Mouse (Mus musculus) embryo, embryonic 11.5 days (tissue): Measurements from ENCODE around the gene Spata21.
"Not testable (repeated sequence)": the region's sequence is repeated elsewhere in the genome, so short reads cannot be mapped to it uniquely, and the experiment has no call there.

Source experiments
- DNase-seq: peaks from one replicate; pipeline ENCODE4 v3.0.0-alpha.2; 2012; ENCODE audit warnings: low read depth, low spot score

Spata21 gene

DNA sequence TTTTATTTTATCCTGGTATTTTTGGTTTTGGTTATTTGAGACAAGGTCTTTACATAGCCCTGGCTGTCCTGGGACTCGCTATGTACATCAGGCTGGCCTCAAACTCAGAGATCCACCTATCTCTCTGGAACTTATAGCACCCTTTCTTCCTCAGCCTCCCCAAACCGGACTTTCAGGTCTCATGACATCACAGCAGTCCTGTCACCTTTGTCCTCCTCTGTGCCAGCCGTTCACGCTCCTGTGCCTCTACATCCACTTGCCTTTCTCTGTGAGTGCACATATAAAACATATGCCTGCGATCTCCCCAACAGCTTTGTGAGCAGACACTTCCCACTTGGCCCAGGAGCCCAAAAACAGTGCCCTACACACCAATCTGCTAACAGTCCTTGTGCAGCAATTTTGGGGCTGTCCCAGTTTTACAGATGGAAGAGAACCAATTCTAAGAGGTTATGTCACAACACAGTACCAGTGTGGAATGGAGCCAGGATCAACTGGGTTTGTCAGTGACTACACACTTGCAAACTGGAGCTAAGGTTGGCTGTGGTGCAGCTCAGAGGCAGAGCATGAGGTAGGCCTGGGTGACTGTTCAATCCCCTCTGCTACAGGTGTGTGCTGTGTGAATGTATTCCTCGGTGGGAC, 42.7 kb downstream of the Spata21 start:
- no peak for DNase-seq

DNA sequence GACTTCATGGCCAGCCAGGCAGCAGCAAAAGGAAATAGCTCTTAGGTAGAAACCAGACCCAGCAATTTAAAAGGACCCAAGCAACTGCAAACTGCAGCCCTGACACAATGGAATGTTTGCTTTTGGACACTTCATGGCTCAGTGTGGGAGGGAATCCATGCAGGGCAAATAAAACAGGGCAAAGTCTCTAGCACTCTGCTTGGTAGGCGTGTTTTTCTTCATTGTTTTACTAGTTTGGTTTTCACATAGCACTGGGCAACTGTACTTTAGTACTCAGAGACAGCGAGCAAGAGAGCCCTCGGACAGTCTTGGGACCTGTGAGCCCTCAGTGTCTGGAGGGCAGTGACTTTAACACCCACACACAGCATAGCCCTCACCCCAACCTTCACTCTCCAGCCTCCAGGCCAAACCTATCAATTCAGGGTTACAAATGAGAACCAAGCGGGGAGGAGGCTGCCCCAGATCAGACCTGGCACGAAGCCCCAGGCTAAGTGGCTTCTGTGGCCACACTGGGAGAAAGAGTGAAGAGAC, 43.5 kb downstream of the Spata21 start:
- DNase-seq: no peak

DNA sequence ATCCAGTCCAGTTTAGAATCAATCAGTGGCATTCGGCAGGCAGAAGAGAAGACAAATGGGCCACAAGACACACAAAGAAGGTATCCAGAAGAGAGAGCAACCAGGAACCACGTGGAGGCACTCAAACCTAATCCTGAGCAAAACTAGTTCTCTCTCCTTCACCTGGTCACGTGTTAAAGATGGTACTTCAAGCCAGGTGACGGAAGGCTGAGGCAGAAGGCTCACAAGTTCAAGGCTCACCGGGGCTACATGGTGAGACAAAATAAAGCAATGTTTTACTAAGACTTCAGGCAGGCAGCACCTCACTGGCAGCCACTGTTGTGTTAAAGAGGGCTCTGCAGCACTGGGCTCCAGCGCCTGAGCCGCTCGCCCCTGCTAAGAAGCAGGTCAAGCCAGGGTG, 44.1 kb downstream of the Spata21 start:
- no peak for DNase-seq

- no peak for DNase-seq
Observed at GRCm38 (mm10) chr4:141133227-141133626, 45.1 kb downstream of the Spata21 start.

DNA sequence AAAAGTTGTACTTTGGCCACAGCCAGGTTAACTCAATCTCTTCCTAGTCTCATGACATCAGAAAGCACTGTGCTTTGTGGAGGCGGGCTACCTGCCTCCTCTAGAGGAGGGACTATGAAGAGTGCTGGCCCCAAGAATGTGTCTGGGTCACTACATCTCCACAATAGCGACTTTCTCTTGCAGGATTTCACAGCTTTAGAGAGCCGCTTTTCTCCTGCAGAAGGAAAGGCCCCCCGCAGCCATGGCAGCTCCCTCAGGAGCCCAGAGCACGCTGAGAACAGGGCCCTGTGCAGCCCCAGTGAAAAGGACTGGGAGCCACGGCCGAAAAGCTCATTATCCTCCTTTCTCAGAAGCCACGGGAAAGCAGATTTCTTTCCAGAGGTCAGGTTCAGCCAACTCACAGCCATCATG, 45.9 kb downstream of the Spata21 start:
- no peak for DNase-seq

GRCm38 (mm10) chr4:141134751-141135530, 46.8 kb downstream of the Spata21 start:
- DNase-seq: no peak

DNA sequence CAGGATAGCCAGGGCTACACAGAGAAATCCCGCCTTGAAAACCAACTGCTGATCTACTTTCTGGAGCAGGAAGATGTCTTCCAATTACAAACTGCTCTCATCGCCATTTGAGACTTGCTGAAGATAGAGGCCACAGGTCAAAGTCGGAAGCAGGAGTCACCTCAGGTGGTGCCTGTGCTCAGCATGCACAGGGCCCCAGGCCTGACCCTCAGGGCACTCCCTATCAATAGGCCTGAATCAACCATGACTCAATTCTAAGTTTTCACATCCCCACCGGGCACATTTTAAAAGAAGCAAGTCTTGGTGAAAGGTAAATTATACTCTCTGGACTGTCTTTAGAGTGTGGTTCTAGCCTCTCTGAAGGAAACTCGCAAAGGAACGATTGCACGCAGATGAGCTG, 48.0 kb downstream of the Spata21 start:
- DNase-seq: no peak

DNA sequence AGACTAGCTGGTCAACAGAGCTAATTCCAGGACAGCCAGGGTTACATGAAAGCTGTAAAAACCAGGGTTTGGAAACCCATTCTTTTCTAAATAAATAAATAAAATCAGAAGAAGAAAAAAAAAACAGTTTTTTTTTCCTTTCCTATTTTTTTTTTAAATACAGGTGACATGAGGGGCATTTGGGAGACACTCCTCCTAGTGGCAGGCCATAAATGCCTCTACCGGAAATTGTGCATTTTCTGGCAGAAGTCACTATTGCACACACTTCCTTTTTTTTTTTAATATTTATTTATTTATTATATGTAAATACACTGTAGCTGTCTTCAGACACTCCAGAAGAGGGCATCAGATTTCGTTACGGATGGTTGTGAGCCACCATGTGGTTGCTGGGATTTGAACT, 49.6 kb downstream of the Spata21 start:
- not testable (repeated sequence) for DNase-seq

GRCm38 (mm10) chr4:141138425-141139115, 50.4 kb downstream of the Spata21 start:
- DNase-seq: no peak

- DNase-seq: peak; percentile 99
Observed at GRCm38 (mm10) chr4:141139116-141139970, 51.2 kb downstream of the Spata21 start, which contains the start of gene Szrd1. TSS of gene Szrd1 (minus strand) at chr4:141139775.

DNA sequence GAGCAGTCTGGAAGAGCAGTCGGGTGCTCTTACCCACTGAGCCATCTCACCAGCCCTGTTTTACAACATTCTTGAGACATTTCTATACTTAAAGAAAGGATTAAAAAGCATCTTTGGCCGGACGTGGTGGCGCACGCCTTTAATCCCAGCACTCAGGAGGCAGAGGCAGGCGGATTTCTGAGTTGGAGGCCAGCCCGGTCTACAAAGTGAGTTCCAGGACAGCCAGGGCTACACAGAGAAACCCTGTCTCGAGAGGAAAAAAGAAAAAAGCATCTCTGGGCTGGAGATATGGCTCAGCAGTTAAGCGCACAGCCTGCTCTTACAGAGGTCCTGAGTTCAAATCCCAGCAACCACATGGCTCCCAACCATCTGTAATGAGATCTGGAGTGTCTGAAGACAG, 52.2 kb downstream of the Spata21 start:
- DNase-seq: not testable (repeated sequence)

GRCm38 (mm10) chr4:141140967-141141366, 52.8 kb downstream of the Spata21 start:
- DNase-seq: no peak

- no peak for DNase-seq
Observed at GRCm38 (mm10) chr4:141142285-141142811, 54.2 kb downstream of the Spata21 start.

DNA sequence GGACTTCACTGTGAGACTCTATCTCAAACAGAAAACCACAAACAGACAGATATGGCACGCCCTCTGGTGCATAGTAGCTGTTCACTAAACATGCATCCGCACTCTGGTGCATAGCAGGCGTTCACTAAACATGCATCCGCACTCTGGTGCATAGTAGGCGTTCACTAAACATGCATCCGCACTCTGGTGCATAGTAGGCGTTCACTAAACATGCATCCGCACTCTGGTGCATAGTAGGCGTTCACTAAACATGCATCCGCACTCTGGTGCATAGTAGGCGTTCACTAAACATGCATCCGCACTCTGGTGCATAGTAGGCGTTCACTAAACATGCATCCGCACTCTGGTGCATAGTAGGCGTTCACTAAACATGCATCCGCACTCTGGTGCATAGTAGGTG, 57.0 kb downstream of the Spata21 start:
- not testable (repeated sequence) for DNase-seq

DNA sequence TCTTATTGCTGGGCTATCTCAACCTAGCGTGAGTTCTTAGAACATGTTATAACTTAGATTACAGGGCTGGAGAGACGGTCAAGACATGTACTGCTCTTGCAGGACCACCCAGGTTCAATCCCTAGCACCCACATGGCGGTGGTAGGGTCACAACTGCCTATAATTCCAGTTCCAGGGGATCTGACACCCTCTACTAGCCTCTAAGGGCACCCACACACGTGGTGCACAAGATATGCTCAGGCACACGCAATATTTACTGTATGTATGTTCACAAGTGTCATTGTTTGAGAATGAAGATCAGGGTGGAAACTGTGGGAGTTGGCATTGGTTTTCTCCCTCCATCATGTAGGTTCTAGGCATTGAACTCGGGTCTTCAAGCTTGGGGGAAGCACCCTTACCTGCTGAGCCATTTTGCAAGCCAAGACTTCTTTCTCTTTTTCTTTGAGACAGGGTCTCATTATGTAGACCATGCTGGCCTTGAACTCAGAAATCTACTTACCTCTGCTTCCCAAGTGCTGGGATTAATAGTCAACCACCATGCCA, 58.4 kb downstream of the Spata21 start:
- DNase-seq: no peak

GRCm38 (mm10) chr4:141147112-141148008, 59.2 kb downstream of the Spata21 start, which contains the start of gene Fbxo42:
TSS of gene Fbxo42 (plus strand) at chr4:141147913.
- DNase-seq: peak; percentile 89

GRCm38 (mm10) chr4:141148009-141148801, 60.1 kb downstream of the Spata21 start:
- DNase-seq: no peak

GRCm38 (mm10) chr4:141149116-141149515, 61.0 kb downstream of the Spata21 start:
- DNase-seq: no peak

DNA sequence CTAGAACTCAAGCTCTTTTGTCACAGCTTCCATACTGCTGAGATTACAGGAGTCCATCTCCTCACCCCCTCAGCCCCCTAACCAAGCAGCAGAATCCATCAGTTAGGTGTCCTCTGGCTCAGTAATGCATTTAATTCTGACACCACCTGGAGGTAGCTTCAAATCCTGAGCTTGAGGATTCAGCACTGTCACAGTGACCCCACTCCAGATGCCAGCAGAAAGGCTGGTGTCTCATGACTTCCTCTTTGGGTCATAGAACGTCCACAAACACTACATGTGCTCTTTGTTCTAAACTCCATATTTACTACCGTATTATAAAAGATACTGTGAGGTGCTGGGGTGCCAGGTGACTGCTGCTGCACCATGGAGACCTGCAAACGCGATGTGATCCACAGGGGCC, 69.4 kb downstream of the Spata21 start:
- DNase-seq: no peak
